Mouse (Mus musculus) liver, postnatal 0 days (tissue): Measurements from ENCODE around the gene Rtn4ip1. TPM values are rescaled to one million over a fixed set of nuclear protein-coding genes. Genes with fewer than 3 reads are reported as not detected.
"Not testable (repeated sequence)": the region's sequence is repeated elsewhere in the genome, so short reads cannot be mapped to it uniquely, and the experiment has no call there.

Experiments used
- ATAC-seq: fragments of 200-750 bp; cut with Nextera tagmentation; 2 replicates; pipeline ENCODE4 v1.8.0; 2017; ENCODE audit warnings: mild to moderate bottlenecking, moderate library complexity
- DNase-seq: peaks from one replicate; pipeline ENCODE4 v3.0.0-alpha.2; 2016
- H3K27ac ChIP-seq: fragments of 300-500 bp; sonication (generic); 2 replicates; pipeline ENCODE4 v1.5.1; 2014; ENCODE audit warnings: antibody characterized with exemption, moderate library complexity, mild to moderate bottlenecking, low read depth
- H3K27me3 ChIP-seq: fragments of 300-500 bp; sonication (generic); 2 replicates; pipeline ENCODE4 v1.6.1; 2014; ENCODE audit warnings: low read length, control low read depth, mixed read lengths; ENCODE audit not compliant: insufficient read depth
- H3K36me3 ChIP-seq: fragments of 300-500 bp; sonication (generic); replicated peaks from 2 replicates; pipeline ENCODE4 v1.6.1; 2014; ENCODE audit warnings: mild to moderate bottlenecking, control low read depth, low read length, moderate library complexity, mixed read lengths; ENCODE audit not compliant: insufficient read depth
- H3K4me1 ChIP-seq: fragments of 300-500 bp; sonication (generic); 2 replicates; pipeline ENCODE4 v1.6.1; 2014; ENCODE audit warnings: antibody characterized with exemption, mild to moderate bottlenecking, control low read depth; ENCODE audit not compliant: insufficient read depth
- H3K4me2 ChIP-seq: fragments of 300-500 bp; sonication (generic); 2 replicates; pipeline ENCODE4 v1.6.1; 2014; ENCODE audit warnings: low read depth, mild to moderate bottlenecking, low read length, moderate library complexity, mixed read lengths
- H3K4me3 ChIP-seq: fragments of 300-500 bp; sonication (generic); 2 replicates; pipeline ENCODE4 v1.5.1; 2014; ENCODE audit warnings: low read depth, low read length
- H3K9ac ChIP-seq: fragments of 300-500 bp; sonication (generic); replicated peaks from 2 replicates; pipeline ENCODE4 v1.6.1; 2014; ENCODE audit warnings: mild to moderate bottlenecking, moderate library complexity
- H3K9me3 ChIP-seq: fragments of 300-500 bp; sonication (generic); 2 replicates; pipeline ENCODE4 v1.6.1; 2016; ENCODE audit warnings: mild to moderate bottlenecking, control low read depth, low read length, mixed read lengths
- CTCF ChIP-seq: sonication (generic); IDR thresholded peaks from 2 replicates; pipeline ENCODE4 v1.5.1; 2016; ENCODE audit warnings: antibody characterized with exemption, low read depth
- EP300 ChIP-seq: IDR thresholded peaks from 2 replicates; pipeline ENCODE4 v1.6.1; 2016; ENCODE audit warnings: antibody characterized with exemption, low read depth, mild to moderate bottlenecking
- WGBS: fragments of 180-500 bp; shearing (Covaris S2); extraction: QIAGEN DNeasy Blood & Tissue Kit; methylation state at CpG from one replicate; pipeline ENCODE4 v1.1.7; 2014; ENCODE audit not compliant: insufficient replicate concordance; 5-methylcytosine and 5-hydroxymethylcytosine counted together
- polyA plus RNA-seq: library from polyadenylated mRNA; unstranded; fragments of >200 nt; fragmentation: Nextera tagmentation; extraction: Ambion mirVana; gene quantifications from 2 replicates; pipeline ENCODE4 v1.2.1, GENCODE M21; 2015

The Rtn4ip1 gene
- polyA plus RNA-seq, 1 experiment from 2014 or later: 9.6 TPM

DNA sequence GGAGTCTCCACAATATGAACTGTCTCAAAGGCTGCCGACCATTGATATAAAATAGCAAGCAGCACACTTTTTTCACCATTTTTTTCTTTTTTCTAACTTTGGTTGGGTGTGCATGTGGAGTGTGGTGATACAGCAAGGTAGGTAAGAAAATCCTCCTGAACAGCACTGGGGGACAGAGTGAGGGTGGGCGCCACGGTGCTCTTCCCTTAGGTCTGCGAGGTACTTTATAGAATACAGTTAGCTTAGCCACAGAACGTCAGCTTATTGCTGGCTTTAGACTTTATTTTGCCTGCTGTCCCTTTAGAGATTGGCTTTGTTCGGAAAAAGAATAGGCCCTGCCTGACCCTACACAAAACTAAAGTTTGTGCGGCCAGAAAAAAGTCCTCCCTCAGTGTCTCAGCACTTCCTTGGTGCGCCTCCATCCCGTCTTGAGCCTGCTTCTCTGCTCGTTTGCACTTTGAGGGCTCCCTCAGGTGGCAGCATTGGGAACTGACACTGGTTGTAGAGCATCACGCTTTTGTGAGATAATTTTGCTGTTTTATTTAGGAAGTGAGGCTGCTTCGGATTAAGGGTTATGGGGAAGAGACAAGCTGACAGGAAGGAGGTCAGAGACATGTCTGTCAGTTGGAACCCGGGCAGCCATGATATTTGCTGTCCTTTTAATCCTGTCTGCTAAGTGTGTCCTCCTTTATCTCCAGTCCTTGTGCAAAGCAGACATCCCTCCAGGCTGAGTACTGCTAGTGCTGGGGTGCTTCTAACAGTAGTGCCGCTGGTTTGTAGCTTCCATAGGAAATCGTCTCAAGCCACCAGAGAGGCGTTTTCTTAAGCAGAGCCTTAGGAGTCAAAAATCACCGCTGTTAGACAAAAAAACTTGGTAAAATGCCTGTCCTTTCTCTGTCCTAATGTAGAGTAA, 17.3 kb downstream of the Rtn4ip1 start:
- DNase-seq (peak; percentile 86), ATAC-seq (peak; percentile 36; the same call in 1 of the 2 replicates)
- WGBS: 42% methylated on average over 17 of the region's 17 CpGs
- H3K4me1 ChIP-seq: no peaks in the 10 kb centered on the region
- H3K36me3 ChIP-seq: 0 out of 2 replicates have a peak, but pooled peaks cover 2% of the 10 kb centered on the region
- peak; percentile 98 for TF ChIP-seq CTCF
- TF ChIP-seq EP300: no peak
- H3K27ac ChIP-seq: no peak overlapping the region
- no peaks in the 10 kb centered on the region for H3K27me3 ChIP-seq
- no peaks in the 10 kb centered on the region for H3K9me3 ChIP-seq
- H3K4me2 ChIP-seq: no peak overlapping the region
- no peak overlapping the region for H3K4me3 ChIP-seq
- no peak overlapping the region for H3K9ac ChIP-seq

DNA sequence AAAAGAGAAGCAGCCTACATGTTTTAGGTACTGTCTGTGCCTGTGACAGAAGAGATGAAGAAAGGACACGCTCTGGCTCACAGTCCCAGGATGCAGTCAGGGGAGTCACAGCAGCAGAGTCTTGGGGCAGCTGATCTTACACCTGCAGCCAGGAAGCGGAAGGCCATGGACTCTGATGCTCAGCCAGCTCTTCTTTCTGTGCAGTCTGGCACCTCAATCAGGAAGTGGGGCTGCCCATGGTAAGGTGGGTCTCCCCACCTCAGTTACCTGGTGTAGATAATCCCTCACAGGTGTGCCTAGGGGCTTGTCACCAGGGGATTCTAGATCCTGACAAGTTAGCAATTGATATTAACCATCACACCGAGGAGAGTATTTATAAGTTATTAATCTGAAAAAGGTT, 21.5 kb downstream of the Rtn4ip1 start:
- Histone ChIP-seq H3K4me1 (no peaks in the 10 kb centered on the region), H3K36me3 (peaks cover 2% of the 10 kb centered on the region; the same call in 1 of the 2 replicates), H3K4me2 (no peak overlapping the region), H3K9ac (no peak overlapping the region), H3K4me3 (no peak overlapping the region), H3K27ac (no peak overlapping the region), H3K9me3 (no peaks in the 10 kb centered on the region), H3K27me3 (no peaks in the 10 kb centered on the region)
- no peak for TF ChIP-seq EP300
- TF ChIP-seq CTCF: no peak
- 82% methylated on average over 3 of the region's 3 CpGs for WGBS
- DNase-seq (no peak), ATAC-seq (no peak)

DNA sequence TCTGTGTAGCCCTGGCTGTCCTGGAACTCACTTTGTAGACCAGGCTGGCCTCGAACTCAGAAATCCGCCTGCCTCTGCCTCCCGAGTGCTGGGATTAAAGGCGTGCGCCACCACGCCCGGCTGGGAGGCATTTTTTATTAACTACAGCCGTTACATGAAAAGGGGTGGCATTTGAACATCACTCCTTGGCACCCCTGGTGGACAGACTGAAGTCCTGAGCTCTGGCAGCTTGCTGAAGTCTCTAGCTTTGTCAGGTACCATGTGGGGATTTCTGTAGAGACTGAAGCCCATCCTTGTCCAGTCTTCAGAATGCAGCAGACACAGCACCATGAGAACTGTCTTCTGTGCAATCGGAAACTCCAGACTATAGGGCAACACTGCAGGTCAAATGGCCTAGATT, 24.2 kb downstream of the Rtn4ip1 start:
- DNase-seq, H3K36me3 ChIP-seq, H3K4me3 ChIP-seq, H3K27ac ChIP-seq, H3K9me3 ChIP-seq, H3K4me1 ChIP-seq, H3K27me3 ChIP-seq, H3K4me2 ChIP-seq, ATAC-seq, H3K9ac ChIP-seq: not testable (repeated sequence)
- 78% methylated on average over 9 of the region's 9 CpGs for WGBS

DNA sequence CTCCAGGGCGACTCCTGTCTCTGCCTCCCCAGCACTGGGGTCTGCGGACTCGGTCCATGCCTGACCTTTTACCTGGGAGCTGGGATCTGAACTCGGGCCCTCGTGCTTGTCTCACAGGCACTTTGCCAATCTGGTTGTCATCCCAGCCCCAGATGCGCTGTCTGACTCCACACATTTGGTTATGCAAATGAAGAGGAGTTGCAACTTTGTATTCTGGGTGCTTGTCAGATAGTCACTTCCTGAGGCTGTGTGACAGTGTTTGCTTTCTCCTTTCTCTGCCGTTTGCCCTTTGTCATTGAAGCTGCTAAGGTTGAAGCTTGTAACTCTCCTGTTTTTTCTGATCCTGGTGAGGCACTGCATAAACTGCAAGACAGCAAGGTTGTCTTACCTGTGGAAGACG, 26.1 kb downstream of the Rtn4ip1 start:
- no peaks in the 10 kb centered on the region for H3K9me3 ChIP-seq
- no peaks in the 10 kb centered on the region; the same call in 1 of the 2 replicates for H3K36me3 ChIP-seq
- 0 out of 2 replicates have a peak overlapping the region, but pooled peaks have one; percentile 39 for H3K27ac ChIP-seq
- no peaks in the 10 kb centered on the region for H3K27me3 ChIP-seq
- peak; percentile 82 for ATAC-seq
- TF ChIP-seq EP300: no peak
- no peak for TF ChIP-seq CTCF
- H3K4me2 ChIP-seq: no peak overlapping the region
- 52% methylated on average over 8 of the region's 8 CpGs for WGBS
- no peak overlapping the region for H3K4me3 ChIP-seq
- H3K9ac ChIP-seq: no peak overlapping the region
- H3K4me1 ChIP-seq: no peaks in the 10 kb centered on the region
- peak; percentile 37 for DNase-seq

DNA sequence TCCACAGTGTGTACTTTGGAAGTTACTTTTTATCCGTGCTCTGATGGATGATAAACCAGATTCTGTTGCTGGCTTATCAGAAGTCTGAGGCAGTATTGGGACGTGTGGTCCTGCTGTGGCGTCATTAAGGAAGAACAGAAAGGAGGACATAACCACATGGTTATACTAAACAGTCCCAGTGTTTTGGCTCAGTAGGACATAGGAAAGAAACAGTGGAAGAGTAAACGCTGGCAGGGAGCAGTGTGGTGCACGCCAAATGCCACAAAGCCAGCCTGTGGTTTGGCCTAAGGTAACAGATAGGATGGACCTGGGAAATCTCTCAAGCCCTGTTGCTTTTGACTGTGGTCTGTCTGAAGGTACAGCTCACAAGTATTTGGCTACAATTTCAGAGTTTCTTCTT, 27.0 kb downstream of the Rtn4ip1 start:
- no peaks in the 10 kb centered on the region; the same call in 1 of the 2 replicates for H3K36me3 ChIP-seq
- no peaks in the 10 kb centered on the region for H3K9me3 ChIP-seq
- ATAC-seq (no peak), DNase-seq (no peak)
- no peak overlapping the region for H3K4me2 ChIP-seq
- H3K27me3 ChIP-seq: no peaks in the 10 kb centered on the region
- H3K4me1 ChIP-seq: no peaks in the 10 kb centered on the region
- no peak overlapping the region for H3K27ac ChIP-seq
- no peak overlapping the region for H3K4me3 ChIP-seq
- TF ChIP-seq CTCF (no peak), EP300 (no peak)
- no peak overlapping the region for H3K9ac ChIP-seq
- 68% methylated on average over 5 of the region's 5 CpGs for WGBS

DNA sequence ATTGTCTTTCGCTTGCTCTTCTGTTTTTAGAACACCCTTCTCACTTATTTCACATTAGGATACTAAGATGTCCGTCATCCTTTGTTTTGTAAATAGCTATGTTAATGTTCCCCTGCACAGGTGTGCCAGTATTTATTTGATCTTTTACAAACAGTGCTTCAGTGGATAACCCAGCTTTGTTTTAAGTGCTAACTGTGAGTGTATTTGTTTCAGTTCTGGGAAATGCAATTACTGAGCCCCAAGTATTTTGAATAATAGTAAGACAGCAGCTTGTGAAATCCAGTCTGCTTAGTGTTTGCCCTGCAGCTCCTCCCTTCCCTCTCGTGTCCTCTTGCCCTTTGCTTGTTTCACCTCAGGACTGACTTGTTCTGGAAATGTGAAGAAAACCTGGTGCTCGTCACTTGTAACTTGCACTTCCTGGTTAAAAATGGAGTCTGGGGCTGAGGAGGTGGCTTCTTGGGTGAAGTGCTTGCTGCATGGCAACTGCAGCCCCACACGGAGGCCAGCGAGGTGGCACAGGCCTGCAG, 37.6 kb downstream of the Rtn4ip1 start:
- Histone ChIP-seq H3K4me1 (no peaks in the 10 kb centered on the region), H3K27ac (no peak overlapping the region), H3K4me3 (no peak overlapping the region), H3K9ac (no peak overlapping the region), H3K36me3 (peaks cover 9% of the 10 kb centered on the region), H3K27me3 (no peaks in the 10 kb centered on the region), H3K9me3 (no peaks in the 10 kb centered on the region), H3K4me2 (no peak overlapping the region)
- DNase-seq: no peak
- 76% methylated on average over 6 of the region's 6 CpGs for WGBS
- no peak for ATAC-seq
- TF ChIP-seq EP300 (no peak), CTCF (no peak)
